In the genomic region with DNA sequence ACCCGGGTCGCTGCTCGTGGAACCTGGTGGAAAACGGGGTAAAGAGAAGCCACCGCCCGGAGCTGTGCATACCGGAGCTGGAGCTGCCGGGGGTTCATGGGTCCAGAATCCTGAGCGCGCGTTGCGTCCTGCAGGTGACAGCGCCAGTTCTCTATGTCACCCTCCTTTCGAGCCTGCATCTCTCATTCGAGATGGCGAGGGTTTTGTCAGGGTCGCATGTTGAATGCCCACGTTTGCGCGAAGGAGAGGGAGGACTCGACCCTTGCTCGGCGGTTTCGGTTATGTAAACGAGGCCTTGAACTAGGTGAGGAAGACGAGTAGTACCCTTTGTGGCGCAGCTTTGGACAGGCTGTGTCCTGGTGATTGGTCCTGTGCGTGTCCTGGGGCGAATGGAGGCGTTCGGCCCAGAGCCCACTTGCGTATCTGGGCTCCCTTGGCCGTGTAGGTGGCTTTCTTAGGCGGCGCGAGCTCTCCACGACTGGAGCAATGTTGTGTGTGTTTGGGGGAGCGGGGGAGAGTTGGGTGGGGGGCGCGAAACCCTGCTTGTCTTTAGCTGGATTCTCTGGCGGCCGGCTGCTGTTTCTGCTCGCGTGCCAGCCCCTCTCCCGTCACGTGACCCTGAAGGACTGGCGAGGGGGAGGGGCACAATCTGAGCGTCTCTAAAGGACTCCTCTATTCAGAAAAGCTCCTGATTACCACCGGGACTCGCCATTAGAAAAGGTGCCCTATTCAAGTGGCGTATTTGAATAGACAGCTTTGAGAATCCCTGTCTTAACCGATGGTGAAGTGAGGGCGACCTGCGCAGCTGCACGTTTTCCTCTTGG, we compare ENCODE assay signal across 8 mouse cellular contexts. TPM values are rescaled to one million over a fixed set of nuclear protein-coding genes. Genes with fewer than 3 reads are reported as not detected.
A peak's percentile ranks its signal among the peaks of the same experiment; 100 is the strongest.
DNase-seq lines count a peak whose midpoint lies in the region; ATAC-seq and TF ChIP-seq lines count a peak whose summit lies in the region.

No protein-coding gene starts in this region.

- H3K27ac ChIP-seq in hindbrain, embryonic 13.5 days = peak overlapping the region; percentile 87
- H3K27ac ChIP-seq in lung, postnatal 0 days (ENCODE audit: low read length) = no peak overlapping the region

- no peaks in the 10 kb centered on the region for H3K36me3 ChIP-seq in hindbrain, embryonic 13.5 days
- no peaks in the 10 kb centered on the region for H3K36me3 ChIP-seq in lung, postnatal 0 days (ENCODE audit: insufficient read depth, low read length)

- peak overlapping the region; percentile 84 for H3K9ac ChIP-seq in hindbrain, embryonic 13.5 days
- H3K9ac ChIP-seq in lung, postnatal 0 days (replicated peaks; ENCODE audit: low read depth) = peak overlapping the region; percentile 29; the same call in 1 of the 2 replicates

- H3K27me3 ChIP-seq in hindbrain, embryonic 13.5 days = peaks cover 49% of the 10 kb centered on the region
- peaks cover 21% of the 10 kb centered on the region; the same call in 1 of the 2 replicates for H3K27me3 ChIP-seq in lung, postnatal 0 days (replicated peaks; ENCODE audit: insufficient read depth, low read length)

- DNase-seq in ES-CJ7 (ENCODE audit: low read depth, low spot score) = peak; percentile 56
- DNase-seq in cerebellum, postnatal 10 days = peak; percentile 94 to 95
- peak; percentile 75 to 77 for DNase-seq in frontal cortex, postnatal 14 days (ENCODE audit: low spot score in 2 of 2)
- peak; percentile 74 to 81 for DNase-seq in layer of hippocampus, postnatal 14 days (ENCODE audit: low spot score in 2 of 2)
- peak; percentile 57 for DNase-seq in lung, postnatal 0 days (ENCODE audit: low spot score)
- peak; percentile 66 for DNase-seq in ovary, postnatal 36 days (ENCODE audit: low spot score)
- DNase-seq in thymus, postnatal 36 days = peak; percentile 39 to 55

- TF ChIP-seq CTCF in lung, postnatal 0 days (IDR thresholded peaks at IDR 0.05) = no peak

- WGBS in hindbrain, embryonic 13.5 days = under 1% methylated on average over 55 of the region's 55 CpGs
- WGBS in lung, postnatal 0 days = under 1% methylated on average over 52 of the region's 55 CpGs

- peak overlapping the region; percentile 66 for H3K4me3 ChIP-seq in hindbrain, embryonic 13.5 days
- peak overlapping the region; percentile 58 for H3K4me3 ChIP-seq in lung, postnatal 0 days (ENCODE audit: low read depth, low read length)

- H3K9me3 ChIP-seq in hindbrain, embryonic 13.5 days = no peaks in the 10 kb centered on the region
- no peaks in the 10 kb centered on the region for H3K9me3 ChIP-seq in lung, postnatal 0 days (ENCODE audit: low read length)

- TF ChIP-seq EP300 in lung, postnatal 0 days (IDR thresholded peaks at IDR 0.05) = no peak

- H3K4me2 ChIP-seq in hindbrain, embryonic 13.5 days = peak overlapping the region; percentile 97
- peak overlapping the region; percentile 96 for H3K4me2 ChIP-seq in lung, postnatal 0 days (replicated peaks; ENCODE audit: low read depth, low read length)

- peaks cover 20% of the 10 kb centered on the region for H3K4me1 ChIP-seq in hindbrain, embryonic 13.5 days (replicated peaks)
- H3K4me1 ChIP-seq in lung, postnatal 0 days (ENCODE audit: insufficient read depth, low read depth, low read length) = peaks cover 10% of the 10 kb centered on the region; the same call in 1 of the 2 replicates

- ATAC-seq in hindbrain, embryonic 13.5 days (ENCODE audit: low FRiP score) = peak; percentile 76
- peak; percentile 4; the same call in 1 of the 2 replicates for ATAC-seq in lung, postnatal 0 days

RNA-seq across cellular contexts. Expression of a gene that starts 0.8 kb away (rescaled TPM):
- 7.3 and 8.2 TPM in 2 replicates for polyA plus RNA-seq in hindbrain, embryonic 13.5 days (2015; fragmentation: Nextera tagmentation; extraction: Ambion mirVana)
- total RNA-seq in layer of hippocampus, postnatal 14 days (2021) = 100 to 1,000 TPM; 206 to 208 TPM
- polyA plus RNA-seq in lung, postnatal 0 days (2015; fragmentation: Nextera tagmentation; extraction: Ambion mirVana) = 3.9 and 5.1 TPM in 2 replicates

RNA-seq across cellular contexts. Expression of a gene that starts 46.4 kb away (rescaled TPM):
- polyA plus RNA-seq in hindbrain, embryonic 13.5 days (2015; fragmentation: Nextera tagmentation; extraction: Ambion mirVana) = not detected in 2 replicates
- not detected for total RNA-seq in layer of hippocampus, postnatal 14 days (2021)
- not detected in 2 replicates for polyA plus RNA-seq in lung, postnatal 0 days (2015; fragmentation: Nextera tagmentation; extraction: Ambion mirVana)

RNA-seq across cellular contexts. Expression of a gene that starts 52.1 kb away (rescaled TPM):
- polyA plus RNA-seq in hindbrain, embryonic 13.5 days (2015; fragmentation: Nextera tagmentation; extraction: Ambion mirVana) = 10.0 and 12.0 TPM in 2 replicates
- 1 to 10 TPM; 1.7 to 2.2 TPM for total RNA-seq in layer of hippocampus, postnatal 14 days (2021)
- polyA plus RNA-seq in lung, postnatal 0 days (2015; fragmentation: Nextera tagmentation; extraction: Ambion mirVana) = 3.9 and 4.4 TPM in 2 replicates
